Mouse (Mus musculus) left cerebral cortex, postnatal 25 days (tissue): ENCODE measurements around the gene Lin54. TPM values are rescaled to one million over a fixed set of nuclear protein-coding genes. Genes with fewer than 3 reads are reported as not detected.

ENCODE experiments used
- DNase-seq, 2 experiments: peaks; one replicate each; pipeline ENCODE4 v3.0.0; 2022; ENCODE audit warnings: low spot score in 2 of 2, mixed read lengths in 1 of 2
- intact Hi-C: fragments of 180-260 bp; cut with DNase I; formaldehyde crosslinking; loops from one replicate; pipeline ENCODE4 v1.15.1; 2025
- total RNA-seq, 2 experiments: library from RNA; stranded (reverse); gene quantifications; 2 replicates each; pipeline ENCODE4 v1.2.3; 2021

Gene Lin54
- total RNA-seq, 2 experiments from 2014 or later = 16.2 to 23.6 TPM

DNA sequence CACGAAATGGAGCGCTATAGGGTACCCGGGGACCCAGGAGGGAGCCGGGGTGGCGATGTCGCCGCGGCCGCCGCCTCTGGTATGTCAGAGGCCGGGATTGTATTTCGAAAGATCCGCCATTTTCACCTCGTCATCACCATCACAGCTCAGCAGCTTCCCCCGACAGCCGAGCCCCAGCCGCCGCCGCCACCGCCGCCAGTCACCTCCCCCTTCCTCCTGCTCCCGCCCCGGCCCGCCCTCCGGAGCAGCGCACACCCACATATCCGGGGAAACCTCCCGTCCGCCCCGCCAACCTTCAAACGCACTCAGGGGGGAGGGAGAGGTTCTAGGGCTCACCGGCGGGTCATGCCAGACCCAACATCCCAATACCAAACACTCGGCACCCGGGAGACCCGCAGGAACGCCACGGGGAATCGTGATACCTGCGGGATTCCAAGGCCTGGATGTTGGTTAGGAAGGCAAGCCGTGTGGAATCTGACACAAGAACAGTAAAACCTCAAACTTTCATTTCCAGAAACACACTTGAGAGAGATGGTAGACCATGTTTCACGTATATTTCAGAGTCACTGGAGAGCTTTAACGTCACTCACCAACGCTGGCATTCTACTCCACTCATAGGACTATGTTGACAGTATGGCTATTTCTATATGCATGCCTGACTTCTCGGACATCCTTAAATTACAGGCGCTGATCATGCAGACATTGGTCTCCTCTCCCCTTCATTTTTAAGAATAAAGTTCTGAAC is 1.8 kb downstream of the Lin54 start:
- peak; percentile 64 to 70 for DNase-seq
- intact Hi-C loops = no loop called here

DNA sequence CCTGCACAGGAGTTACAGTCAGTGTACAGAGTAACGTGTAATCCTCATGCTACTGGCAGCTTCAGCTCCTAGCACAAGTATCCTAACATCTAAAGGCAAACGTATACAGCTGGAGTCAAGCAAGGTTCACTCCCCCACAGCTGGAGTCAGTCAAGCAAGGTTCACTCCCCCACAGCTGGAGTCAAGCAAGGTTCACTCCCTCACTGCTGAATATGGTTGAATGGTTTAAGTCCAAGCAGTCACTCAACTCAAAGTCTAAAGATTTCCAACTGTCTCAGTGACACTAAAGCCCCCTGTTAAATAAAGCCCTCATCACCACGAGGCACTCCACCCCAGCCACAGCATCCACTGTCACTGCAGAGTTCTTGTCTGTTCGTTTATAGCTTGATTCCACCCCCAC is 8.7 kb downstream of the Lin54 start:
- no peak for DNase-seq
- intact Hi-C loops = no loop called here

DNA sequence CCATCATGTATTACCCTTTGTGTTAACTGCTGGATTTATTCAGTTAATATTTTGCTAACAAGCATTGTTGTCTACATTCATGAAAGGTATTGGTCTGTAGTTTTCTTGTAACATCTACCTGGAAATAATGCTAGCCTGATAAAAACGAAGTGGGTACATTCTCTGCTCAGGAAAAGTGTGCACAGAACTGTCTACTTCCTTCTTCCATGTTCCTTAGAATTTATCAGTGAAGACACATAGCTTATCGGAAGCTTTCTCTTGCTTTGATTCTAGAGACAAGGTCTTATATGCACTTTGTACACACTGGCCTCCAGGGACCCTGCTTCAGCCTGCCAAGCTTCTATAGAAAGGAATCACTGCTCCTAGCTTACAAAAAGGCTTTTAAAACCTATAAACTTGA is 11.1 kb downstream of the Lin54 start:
- no peak for DNase-seq
- intact Hi-C loops = loop anchor here (5.0 kb wide), 1 partner anchor 52 kb away; no protein-coding TSS in a partner anchor

DNA sequence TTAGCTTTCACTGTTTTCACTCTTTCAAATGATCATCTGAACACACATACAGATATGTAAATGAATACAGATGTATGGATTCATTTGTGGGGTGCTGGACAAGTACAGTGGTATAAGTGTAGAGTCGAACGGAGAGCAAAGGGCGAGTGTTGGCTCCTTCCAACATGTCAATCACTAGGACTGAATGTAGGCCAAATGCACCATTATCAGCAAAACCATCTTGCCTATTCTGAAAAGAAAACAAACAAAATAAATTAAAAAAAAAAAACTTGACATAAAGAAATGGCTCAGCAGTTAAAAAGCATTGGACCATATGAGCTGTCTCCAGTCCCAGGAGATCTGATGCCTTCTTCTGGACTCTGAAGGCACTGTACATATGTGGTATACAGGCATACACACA is 12.2 kb downstream of the Lin54 start:
- intact Hi-C loops = loop anchor here (5.0 kb wide), 1 partner anchor 51 kb away; no protein-coding TSS in a partner anchor
- no peak for DNase-seq

DNA sequence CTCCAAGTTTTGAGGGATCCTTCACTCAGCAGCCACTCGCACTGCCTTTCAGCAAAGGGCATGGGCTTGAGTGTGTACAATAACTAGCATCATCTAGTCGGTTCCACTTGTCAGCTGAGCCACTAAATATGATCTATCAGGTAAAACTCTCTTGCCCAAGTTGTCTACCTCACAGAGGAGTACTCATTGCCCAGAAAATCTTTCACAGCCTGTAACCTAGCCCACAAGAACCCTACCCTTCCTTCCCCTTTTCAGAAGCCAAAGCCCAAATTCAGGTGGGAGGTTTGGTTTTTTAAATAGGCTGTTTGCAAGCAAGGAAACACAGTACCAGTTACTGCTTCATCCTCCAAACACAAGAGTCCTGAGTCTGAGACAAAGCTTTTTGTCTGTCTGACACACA is 13.3 kb downstream of the Lin54 start:
- DNase-seq = no peak
- intact Hi-C loops = loop anchor here (5.0 kb wide), 1 partner anchor 50 kb away; no protein-coding TSS in a partner anchor

DNA sequence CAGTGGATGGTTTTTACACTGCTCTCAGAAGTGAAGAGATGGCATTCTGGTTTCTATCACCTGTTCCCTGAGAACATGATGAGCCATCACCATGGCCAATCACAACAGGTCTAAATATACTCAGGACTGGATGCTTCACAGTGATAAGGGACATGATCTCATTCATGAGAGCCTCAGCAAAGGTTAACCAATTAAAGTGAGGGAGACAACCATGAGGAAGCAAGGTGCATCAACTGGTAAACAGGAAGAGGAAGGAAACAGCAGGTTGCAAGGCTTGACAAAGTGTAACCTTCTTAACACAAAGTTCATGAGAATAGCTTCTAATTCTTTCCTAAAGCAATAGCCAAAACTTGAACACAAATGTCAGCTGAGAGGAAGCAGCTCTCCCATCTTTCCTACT is 16.9 kb downstream of the Lin54 start:
- DNase-seq = no peak
- intact Hi-C loops = no loop called here

DNA sequence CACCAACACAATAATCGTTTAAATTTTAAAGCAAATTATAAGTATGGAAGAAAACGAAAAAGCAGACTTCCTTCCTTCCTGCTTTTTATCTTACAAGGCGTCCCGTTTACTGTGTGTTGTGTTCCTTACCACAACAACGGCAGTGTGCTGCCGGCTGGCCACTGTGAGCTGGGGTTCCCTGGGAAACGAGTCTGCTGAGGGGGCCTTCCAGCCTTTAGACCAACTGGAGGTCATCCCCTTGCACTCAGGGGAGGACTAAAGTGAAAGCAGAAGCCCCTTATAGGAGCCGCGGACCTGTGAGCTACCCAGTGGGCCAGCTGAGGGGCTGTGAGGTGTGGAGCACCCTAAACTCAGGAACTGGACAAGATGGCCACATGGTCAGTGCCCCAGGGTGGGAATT is 22.8 kb downstream of the Lin54 start:
- intact Hi-C loops = no loop called here
- DNase-seq = no peak

DNA sequence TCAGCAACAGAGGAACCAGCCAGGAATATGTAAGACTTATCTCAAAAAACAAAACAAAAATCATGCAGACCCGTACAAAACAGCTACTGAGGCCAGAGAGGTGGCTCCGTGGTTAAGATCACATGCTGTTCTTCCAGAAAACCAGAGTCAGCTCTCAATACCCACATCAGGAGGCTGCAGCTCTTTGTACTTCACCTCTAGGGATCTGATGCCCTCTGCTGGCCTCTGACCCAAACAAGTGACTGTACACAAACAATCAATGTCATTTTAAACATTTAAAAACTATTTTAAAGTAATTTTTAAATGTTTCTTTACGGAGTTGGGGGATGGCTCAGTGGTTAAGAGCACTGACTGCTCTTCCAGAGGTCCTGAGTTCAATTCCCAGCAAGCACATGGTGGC is 24.1 kb downstream of the Lin54 start:
- intact Hi-C loops = no loop called here
- DNase-seq = no peak

DNA sequence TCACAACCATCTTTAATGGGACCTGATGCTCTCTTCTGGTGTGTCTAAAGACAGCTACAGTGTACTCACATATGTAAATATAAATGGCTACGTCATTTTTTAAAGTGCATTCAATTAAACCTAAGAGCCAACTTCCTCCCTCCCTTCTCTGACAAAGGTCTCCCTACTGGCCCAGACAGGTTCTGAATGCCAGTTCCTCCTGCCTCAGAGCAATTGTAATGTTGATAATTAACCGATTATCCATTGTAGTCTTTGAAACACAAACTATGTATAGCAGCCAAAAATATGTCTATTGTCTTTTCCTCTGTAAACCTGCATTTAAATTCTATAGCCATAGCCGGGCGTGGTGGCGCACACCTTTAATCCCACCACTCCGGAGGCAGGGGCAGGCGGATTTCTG is 33.1 kb downstream of the Lin54 start:
- intact Hi-C loops = no loop called here
- no peak for DNase-seq

DNA sequence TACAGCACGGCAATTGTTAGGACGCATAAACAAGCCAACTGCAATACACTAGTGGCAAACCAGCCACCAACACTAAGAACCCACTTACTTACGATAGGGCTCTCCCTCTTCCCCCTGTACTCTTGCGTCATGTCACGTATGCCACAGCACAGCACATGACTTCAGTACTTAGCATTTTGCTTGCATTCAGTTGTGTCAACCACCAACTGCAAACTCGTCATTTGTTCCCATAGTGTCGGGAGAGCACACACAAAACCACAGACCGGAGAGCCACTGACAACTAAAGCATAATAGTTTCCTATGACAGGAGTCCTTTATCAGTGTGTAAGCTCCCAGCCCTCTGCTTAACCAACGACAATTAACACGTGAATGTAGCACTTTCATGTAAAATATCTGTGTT is 33.8 kb downstream of the Lin54 start:
- DNase-seq = no peak
- intact Hi-C loops = no loop called here

DNA sequence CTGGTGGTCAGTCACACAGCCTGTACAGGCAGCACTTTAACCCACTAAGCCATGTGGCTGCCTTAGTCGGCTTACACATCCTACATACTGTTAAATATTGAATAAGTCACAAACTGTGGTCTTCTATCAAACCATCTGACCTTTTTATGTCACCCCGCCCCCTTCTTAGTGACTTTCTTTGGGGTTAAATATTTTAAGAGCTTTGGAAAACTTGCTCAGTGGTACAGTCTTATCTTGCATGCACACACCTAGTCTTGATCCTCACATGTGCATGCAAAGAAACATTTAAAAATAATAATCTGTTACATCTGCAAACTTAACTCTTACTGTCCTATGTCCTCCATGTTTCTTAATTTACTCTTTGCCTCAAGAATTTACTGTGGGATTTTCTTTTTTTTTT is 38.1 kb downstream of the Lin54 start:
- intact Hi-C loops = no loop called here
- DNase-seq = no peak

DNA sequence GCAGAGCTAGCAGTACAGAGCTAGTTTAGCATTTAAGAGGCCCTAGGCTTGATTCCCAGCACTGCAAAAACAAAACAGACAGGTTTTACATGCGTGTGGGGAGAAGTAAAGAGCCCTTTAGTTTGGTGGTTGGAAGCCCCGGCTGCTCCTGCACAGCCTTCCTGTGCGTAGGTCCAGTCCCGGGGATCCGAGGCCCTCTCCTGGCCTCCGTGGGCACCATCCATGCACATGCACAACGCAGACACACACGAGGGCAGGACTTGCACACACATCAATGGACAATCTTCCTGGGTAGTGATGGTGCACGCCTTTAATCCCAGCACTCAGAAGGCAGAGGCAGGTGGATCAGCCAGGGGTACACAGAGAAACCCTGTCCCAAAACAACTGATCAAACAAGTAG is 38.9 kb downstream of the Lin54 start:
- intact Hi-C loops = no loop called here
- DNase-seq = no peak

DNA sequence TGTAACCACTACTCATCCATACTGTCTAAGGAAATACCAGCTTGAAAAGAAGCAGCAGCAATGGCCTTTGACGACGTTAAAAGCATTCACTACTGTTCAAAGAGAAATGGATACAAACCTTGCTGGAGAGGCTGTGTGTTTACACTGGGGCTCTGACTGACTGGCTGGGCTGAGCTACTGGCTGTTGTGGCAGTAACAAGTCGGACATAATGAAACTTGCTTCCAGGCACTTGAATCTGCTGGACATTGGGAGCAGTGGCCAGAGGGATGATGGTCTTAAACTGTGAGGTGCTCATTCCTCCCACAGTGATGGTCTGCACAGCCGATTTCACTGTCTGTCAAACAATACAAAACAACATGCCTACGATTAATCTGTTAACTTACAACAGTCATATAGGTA is 41.0 kb downstream of the Lin54 start:
- DNase-seq = no peak
- intact Hi-C loops = no loop called here

DNA sequence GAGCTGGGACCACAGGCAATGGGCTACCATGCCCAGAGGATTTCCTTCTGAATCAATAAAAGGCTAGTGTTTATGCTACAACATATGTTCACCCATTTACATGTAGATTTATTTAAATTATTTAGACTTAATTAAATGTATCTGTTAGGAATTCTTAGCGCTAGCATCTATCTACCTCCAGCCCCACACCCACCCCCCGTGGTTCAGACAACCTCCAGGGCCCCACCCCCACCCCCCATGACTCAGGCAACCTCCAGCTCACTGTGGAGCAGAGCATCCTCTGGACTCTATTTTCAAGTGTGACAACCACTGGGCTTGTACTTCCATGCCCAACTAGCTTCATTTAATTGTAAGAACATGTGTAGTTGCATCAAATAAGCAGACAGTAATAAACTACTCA is 48.6 kb downstream of the Lin54 start:
- DNase-seq = no peak
- intact Hi-C loops = no loop called here

DNA sequence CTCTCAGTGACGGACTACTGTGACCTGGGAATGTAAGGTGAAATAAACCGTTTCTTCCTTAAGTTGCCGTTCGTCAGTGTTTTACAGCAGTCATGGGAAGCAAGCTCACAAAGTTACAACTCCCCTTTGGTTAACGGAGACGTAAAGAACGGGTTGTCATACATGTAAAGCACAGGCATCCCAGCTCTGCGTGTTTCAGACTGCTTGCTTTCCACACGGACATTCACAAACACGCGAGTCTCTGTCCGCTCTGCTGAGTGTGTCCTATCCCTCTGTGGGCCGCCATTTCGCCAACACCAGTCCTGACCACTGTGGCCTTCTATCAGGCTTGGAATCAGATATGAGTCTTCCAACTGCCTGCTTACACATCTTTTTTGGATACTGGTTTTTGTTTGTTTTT is 61.6 kb downstream of the Lin54 start:
- DNase-seq = no peak
- intact Hi-C loops = loop anchor here (5.0 kb wide), 1 partner anchor 49 kb away; no protein-coding TSS in a partner anchor

DNA sequence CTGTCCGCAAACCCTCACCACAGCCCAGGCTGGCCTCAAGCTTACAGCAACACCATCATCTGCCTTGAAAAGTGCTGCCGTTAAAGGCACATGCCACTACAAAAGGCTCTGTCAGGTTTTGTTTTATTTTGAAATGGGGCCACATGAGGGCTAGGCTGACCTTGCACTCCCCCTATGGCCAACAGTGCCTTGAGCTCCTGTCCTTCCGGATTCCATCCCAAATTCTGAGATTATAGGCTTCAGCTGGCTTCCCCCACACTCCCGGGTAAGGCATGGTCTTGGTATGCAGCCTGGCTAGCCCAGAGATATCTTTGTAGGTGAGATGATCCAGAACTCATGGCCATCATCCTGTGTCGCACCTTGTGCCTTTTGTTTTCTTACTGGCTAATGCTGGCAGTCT is 62.5 kb downstream of the Lin54 start:
- intact Hi-C loops = loop anchor here (5.0 kb wide), 1 partner anchor 49 kb away; no protein-coding TSS in a partner anchor
- no peak for DNase-seq

DNA sequence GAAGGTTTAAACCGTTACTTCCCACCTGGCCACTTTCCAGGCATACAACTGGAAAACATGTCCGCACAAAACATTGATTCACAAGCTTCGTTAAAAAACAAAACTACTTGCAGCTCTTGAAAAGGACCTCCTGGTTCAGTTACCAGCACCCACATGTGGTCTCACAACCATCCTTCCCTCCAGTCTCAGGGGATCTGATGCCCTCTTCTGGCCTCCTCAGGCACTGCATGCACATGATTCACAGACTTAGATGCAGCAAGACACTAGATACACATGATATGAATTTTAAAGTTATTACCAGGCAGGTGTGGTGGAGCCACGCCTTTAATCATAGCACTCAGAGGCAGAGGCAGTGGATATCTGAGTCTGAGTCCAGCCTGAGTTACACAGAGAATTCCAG is 63.4 kb downstream of the Lin54 start:
- intact Hi-C loops = loop anchor here (5.0 kb wide), 1 partner anchor 50 kb away; no protein-coding TSS in a partner anchor
- no peak for DNase-seq

DNA sequence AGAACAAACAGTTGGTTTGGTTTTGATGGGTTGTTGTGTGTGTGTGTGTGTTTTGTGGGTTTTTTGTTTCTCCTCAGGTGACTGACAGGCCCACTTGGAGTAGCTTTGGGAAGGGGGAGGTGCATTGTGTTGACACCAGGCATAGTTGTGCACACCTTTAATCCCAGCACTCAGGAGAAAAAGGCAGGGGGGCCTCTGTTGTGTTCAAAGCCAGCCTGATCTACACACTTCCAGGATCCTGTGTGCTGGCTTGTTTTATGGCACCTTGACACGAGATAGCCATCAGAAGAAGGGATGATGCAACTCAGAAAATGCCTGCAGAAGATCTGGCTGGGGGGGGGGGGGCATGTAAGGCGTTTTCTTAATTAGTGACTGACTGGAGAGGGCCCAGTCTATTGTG is 69.5 kb downstream of the Lin54 start:
- intact Hi-C loops = no loop called here
- DNase-seq = no peak

DNA sequence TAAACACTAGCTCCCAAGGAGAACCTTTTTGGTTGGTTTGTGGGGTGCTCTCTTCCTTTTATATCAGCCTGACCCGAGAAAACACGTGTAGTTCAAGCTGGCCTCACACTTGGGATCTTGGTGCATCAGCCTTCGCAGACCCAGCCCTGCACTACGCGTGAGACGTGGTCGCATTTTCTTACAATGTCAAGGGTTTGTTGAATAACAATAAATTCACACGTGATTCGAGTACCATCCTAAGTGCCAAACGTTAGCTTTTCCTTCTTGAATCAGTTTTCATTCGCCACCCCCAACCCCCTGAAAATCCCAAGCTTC is 70.4 kb downstream of the Lin54 start:
- intact Hi-C loops = no loop called here
- no peak for DNase-seq

DNA sequence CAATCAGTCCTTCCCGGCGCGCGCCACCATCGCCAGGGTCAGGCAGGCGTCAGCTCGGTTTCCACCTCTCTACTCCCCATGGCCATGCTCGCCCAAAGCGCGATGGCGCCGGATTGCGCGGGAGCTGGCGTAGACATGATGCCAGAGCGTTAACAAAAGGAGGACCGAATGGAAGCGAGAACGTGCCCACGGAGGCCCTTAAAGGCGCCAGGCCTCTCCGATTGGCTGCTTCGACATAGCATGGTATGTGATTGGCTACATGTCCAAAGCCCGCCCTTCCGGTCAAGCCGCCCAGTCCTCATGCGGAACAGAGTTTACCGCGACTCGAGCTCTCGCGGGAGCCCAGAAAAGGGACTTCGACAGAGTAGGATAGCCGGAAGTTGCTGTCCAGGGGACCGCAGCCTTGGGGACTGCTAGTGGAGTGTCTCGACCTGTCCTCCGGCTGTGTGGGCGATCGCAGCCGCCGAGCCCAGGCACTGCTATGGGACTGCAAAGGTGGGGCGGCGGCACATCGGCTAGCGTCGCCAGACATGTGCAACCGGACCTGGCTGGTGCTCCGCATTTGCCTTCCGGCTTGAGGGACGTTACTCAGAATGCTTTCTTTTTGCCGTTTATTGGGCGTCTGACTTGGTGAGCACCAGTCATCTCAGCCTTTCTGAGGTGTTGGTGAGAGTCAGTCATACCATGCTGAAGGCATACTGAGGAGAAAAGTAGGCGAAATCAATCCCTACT is 70.9 kb downstream of the Lin54 start:
- intact Hi-C loops = loop anchor here (1.0 to 2.0 kb wide), 2 partner anchors 13 to 71 kb away; partner anchors contain the start of genes Lin54 and Sec31a
- DNase-seq = peak; percentile 90 to 97

DNA sequence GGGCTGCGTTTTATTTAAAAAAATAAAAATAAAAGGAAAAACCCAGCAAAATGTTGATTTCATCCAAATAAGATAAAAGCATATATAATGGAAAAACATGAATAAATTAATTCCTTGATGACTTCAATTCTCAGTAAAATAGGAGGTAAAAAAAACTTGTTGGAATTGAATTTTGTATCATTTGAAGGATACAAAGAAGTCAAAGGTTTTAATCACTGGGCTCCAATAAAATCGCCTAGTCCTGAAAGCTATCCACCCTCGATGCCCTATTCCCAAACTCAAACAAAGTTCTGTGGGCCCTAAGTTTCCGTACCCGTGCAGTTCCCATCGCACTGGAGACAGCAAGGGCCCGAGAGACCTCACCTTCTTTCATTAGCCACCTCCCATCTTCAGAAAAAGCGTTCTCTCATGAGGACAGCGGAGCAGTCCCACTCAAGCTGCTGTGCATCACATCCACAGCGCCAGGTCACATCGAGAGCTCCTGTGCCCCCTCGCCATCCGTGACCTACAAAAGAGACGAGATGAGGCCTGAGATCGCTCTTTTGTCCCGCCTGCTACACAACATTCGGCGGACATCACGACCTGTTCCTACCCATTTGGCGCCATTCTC is 71.6 kb downstream of the Lin54 start:
- intact Hi-C loops = loop anchor here (1.0 to 2.0 kb wide), 2 partner anchors 13 to 72 kb away; partner anchors contain the start of genes Lin54 and Sec31a

More for the DNA sequence above, 71.6 kb downstream of the Lin54 start:
- DNase-seq = no peak
